Mouse (Mus musculus): ENCODE measurements around the gene Gpr12. TPM values are rescaled to one million over a fixed set of nuclear protein-coding genes. Genes with fewer than 3 reads are reported as not detected.
"Not testable (repeated sequence)": the region's sequence is repeated elsewhere in the genome, so short reads cannot be mapped to it uniquely, and the experiment has no call there.

The Gpr12 gene
- total RNA-seq, 1 experiment from 2014 or later, result not detected

DNA sequence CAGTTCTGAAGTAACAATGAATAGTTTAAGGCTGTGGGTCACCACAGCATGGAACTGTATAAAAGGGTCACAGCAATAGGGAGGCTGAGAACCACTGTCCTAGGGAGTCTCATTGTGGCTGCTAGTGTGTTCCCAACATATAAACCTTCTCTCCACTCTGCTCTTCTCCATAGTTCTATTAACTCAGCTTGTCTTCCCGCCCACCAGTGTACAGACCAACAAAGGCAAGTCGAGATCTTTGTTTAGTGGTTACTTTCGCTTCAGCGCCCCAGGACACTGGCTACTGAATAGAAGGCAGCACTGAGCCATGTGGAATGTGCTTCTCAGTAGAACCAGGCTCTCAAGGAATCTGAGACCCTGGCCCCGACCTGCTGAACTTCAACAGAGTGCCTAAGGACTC lies 7.5 kb upstream of the Gpr12 start:
- ATAC-seq (replicated peaks; ENCODE audit: insufficient number of reproducible peaks, low FRiP score, low TSS enrichment, poor library complexity, severe bottlenecking), result no peak

DNA sequence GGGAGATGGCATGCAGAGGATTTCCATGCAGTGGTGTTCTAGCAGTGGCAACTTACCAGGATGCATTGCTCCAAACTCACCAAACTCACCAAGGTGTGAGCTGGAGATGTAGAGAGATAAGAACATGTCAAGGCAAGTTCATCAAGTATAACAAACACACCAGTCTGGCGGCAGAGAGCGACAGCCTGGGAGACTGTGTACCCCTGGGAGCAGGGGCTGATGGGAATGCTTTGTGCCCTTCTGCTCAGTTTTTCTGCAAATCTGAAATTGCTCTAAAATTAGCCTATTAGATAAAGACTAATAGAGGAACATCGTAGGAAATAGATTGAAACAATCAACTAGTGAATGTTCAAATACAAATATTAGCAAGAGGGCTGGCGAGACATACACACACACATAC lies 6.6 kb upstream of the Gpr12 start:
- ATAC-seq (replicated peaks; ENCODE audit: insufficient number of reproducible peaks, low FRiP score, low TSS enrichment, poor library complexity, severe bottlenecking), result no peak

- no peak for ATAC-seq (replicated peaks; ENCODE audit: insufficient number of reproducible peaks, low FRiP score, low TSS enrichment, poor library complexity, severe bottlenecking)
Measured at GRCm38 (mm10) chr5:146590987-146591386, 5.9 kb upstream of the Gpr12 start.

- no peak for ATAC-seq (replicated peaks; ENCODE audit: insufficient number of reproducible peaks, low FRiP score, low TSS enrichment, poor library complexity, severe bottlenecking)
Measured at GRCm38 (mm10) chr5:146586357-146587070, 1.5 kb upstream of the Gpr12 start.

DNA sequence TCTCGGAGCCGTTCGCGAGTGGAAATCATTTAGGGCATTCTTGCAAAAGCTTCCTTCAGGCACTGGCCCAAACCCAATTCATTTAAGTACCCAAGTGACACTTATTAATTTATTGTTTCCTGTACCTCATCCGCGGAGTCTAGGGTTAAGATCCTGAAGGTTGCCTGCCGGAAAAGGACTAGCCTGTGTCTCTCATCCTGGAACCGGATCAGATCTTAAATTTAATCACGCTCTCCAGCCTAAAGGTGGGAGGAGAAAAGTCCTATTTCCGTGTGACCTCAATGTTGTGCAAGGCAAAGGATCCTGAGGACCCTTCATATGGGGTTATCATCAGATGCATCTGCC lies 240 bp upstream of the Gpr12 start:
- ATAC-seq (replicated peaks; ENCODE audit: insufficient number of reproducible peaks, low FRiP score, low TSS enrichment, poor library complexity, severe bottlenecking), result no peak

DNA sequence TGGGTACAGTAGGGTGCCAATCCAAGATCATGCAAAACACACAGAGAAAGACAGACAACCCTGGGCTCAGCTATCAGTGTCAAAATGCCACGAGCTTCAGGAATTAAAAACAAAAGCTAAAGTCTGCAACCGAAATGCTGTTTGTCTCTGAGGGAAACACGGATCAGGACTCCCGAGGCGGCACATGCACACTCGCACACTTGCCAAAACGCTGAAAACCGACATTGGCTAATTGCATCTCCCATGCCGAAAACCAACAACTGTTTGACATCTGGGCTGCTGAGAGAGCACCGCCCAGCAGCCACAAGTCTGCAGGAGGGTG lies 922 bp downstream of the Gpr12 start:
- no peak for ATAC-seq (replicated peaks; ENCODE audit: insufficient number of reproducible peaks, low FRiP score, low TSS enrichment, poor library complexity, severe bottlenecking)

- no peak for ATAC-seq (replicated peaks; ENCODE audit: insufficient number of reproducible peaks, low FRiP score, low TSS enrichment, poor library complexity, severe bottlenecking)
Measured at GRCm38 (mm10) chr5:146576668-146577067, 8.4 kb downstream of the Gpr12 start.

DNA sequence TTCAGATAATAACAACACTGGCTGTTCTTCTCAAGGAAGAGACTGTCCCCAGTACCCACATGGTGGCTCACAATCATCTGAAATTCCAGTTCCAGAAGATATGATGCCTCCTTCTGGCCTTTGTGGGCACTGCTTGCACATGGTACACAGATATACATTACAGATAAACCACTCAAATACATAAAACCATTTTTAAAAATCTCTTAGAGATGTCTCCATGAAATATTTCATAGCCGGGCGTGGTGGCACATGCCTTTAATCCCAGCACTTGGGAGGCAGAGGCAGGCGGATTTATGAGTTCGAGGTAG lies 12.3 kb downstream of the Gpr12 start:
- ATAC-seq (replicated peaks; ENCODE audit: insufficient number of reproducible peaks, low FRiP score, low TSS enrichment, poor library complexity, severe bottlenecking), result not testable (repeated sequence)

DNA sequence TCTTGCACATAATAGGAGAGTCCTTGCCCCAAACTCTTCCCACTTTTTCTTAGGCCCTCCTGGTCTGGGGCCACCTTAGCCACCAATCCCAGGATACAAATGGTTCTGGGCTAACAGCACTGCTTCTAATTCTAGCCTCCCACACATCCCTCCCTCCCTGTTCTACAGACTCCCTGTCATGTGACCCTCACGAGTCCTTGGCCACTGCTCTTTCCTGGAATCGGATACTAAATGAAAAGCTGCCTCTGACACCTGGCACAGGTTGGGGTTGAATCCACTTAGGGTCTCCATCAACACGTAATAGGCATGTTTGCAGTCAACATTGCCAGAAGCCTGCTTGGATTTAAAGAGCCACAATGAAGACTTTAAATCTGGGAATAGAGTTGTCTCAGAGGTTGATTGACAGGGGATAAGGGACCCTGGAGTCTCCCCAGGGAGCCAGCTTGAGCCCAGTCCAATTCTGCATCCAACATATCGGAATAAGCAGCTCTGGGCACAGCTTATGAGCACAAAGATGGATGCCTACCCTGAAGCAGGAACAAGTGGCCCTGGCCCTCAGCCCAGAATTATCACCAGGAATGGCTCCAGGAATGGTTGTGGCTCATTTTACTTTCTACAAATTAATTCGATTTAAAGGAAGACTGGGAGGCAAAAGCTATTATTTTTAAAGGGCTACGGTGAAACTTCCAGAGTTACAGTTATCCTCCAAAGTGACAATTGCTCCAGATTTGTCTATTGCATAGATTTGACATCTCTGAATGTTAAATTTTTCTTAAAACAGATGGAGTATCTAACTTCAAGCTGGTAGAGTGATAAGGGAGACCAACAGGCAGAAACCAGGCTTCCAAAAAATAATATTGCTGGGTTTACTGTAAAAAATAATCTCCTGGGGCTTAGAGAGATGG lies 13.0 kb downstream of the Gpr12 start:
- not testable (repeated sequence) for ATAC-seq (replicated peaks; ENCODE audit: insufficient number of reproducible peaks, low FRiP score, low TSS enrichment, poor library complexity, severe bottlenecking)

DNA sequence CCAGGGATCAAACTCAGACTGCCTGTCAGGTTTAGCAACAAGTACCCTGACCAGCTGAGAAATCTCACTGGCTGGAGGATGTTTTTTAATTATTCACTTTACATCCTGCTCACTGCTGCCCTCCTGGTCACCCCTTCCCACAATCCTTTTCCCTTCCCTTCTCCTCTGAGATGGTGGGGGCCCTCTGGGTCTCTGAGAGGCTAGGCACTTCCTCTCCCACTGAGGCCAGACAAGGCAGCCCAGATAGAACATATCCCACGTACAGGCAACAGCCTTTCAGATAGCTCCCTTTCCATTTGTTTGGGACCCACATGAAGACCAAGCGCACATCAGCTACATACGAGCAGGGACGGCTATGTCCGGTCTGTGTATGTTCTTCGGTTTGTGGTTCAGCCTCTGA lies 14.9 kb downstream of the Gpr12 start:
- not testable (repeated sequence) for ATAC-seq (replicated peaks; ENCODE audit: insufficient number of reproducible peaks, low FRiP score, low TSS enrichment, poor library complexity, severe bottlenecking)

- ATAC-seq (replicated peaks; ENCODE audit: insufficient number of reproducible peaks, low FRiP score, low TSS enrichment, poor library complexity, severe bottlenecking), result no peak
Measured at GRCm38 (mm10) chr5:146567054-146567453, 18.0 kb downstream of the Gpr12 start.

- ATAC-seq (replicated peaks; ENCODE audit: insufficient number of reproducible peaks, low FRiP score, low TSS enrichment, poor library complexity, severe bottlenecking), result no peak
Measured at GRCm38 (mm10) chr5:146564259-146564658, 20.8 kb downstream of the Gpr12 start.

GRCm38 (mm10) chr5:146555836-146556235 lies 29.2 kb downstream of the Gpr12 start, which contains the start of gene Gm3415:
Gene Gm3415, plus strand, starts transcription at chr5:146556136.
- not testable (repeated sequence) for ATAC-seq (replicated peaks; ENCODE audit: insufficient number of reproducible peaks, low FRiP score, low TSS enrichment, poor library complexity, severe bottlenecking)

DNA sequence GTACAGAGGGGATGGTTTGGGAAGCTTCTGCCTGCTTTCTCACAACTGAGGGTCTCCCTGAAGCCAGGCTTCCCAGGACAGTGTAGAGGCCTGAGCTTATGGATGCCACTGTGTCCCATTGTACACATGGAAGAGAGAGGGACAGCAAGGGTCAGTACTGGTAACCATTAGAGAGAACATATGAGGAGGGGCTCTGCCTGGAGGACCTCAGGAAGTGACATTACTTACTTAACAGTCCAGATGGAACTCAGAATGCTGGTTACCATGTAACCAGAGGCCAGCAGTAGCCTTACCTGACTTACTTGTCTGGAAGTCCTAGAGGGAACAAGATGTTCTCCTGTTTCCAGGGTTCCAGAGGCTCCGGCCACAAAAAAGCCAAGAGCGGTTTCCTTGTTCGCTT lies 47.7 kb downstream of the Gpr12 start, which contains the start of gene Gm3409:
TSS of gene Gm3409 (plus strand) at position 301 of the 400 bp plus-strand sequence.
- not testable (repeated sequence) for ATAC-seq (replicated peaks; ENCODE audit: insufficient number of reproducible peaks, low FRiP score, low TSS enrichment, poor library complexity, severe bottlenecking)

Other genes with a start within 250 kb of the Gpr12 start
- not detected in 3 replicates for gene Wasf3, start 200.3 kb downstream of the Gpr12 start, total RNA-seq (2017)
- not detected in 3 replicates for gene Gm6408, start 103.3 kb downstream of the Gpr12 start, total RNA-seq (2017)
- not detected in 3 replicates for gene Gm6370, start 93.9 kb downstream of the Gpr12 start, total RNA-seq (2017)
- not detected in 3 replicates for gene 4930449I24Rik, start 82.8 kb downstream of the Gpr12 start, total RNA-seq (2017)
- gene Gm3402, start 71.1 kb downstream of the Gpr12 start, total RNA-seq (2017), result not detected in 3 replicates
- gene Gm3404, start 59.4 kb downstream of the Gpr12 start, total RNA-seq (2017), result not detected in 3 replicates
- not detected in 3 replicates for gene Gm3409, start 47.6 kb downstream of the Gpr12 start, total RNA-seq (2017)
- not detected in 3 replicates for gene Gm3415, start 29.1 kb downstream of the Gpr12 start, total RNA-seq (2017)
- gene Usp12, start 209.8 kb upstream of the Gpr12 start, total RNA-seq (2017), result 79.2 to 105 TPM (median 81.8 TPM) in 3 replicates
- gene Rpl21, start 247.7 kb upstream of the Gpr12 start, total RNA-seq (2017), result 1,238 to 1,537 TPM (median 1,512 TPM) in 3 replicates

Measured in monocyte, adult 5-6 weeks (primary cell).